Mouse (Mus musculus): ENCODE data around the gene Slc51a. TPM values are rescaled to one million over a fixed set of nuclear protein-coding genes. Genes with fewer than 3 reads are reported as not detected.

Slc51a gene
- polyA plus RNA-seq, 1 experiment, result not detected

GRCm38 (mm10) chr16:32511338-32511734 lies 23.7 kb upstream of the Slc51a start:
- H3K4me1 ChIP-seq (ENCODE audit: control insufficient read depth, insufficient read depth, low read length), result peaks cover 16% of the 10 kb centered on the region
- peak overlapping the region; percentile 90 for H3K27ac ChIP-seq (ENCODE audit: insufficient read depth, low read length)
- no peaks in the 10 kb centered on the region for H3K36me3 ChIP-seq (ENCODE audit: control insufficient read depth, insufficient read depth, low read length, poor library complexity, severe bottlenecking)

GRCm38 (mm10) chr16:32510399-32511337 lies 23.0 kb upstream of the Slc51a start:
- H3K9me3 ChIP-seq (replicated peaks; ENCODE audit: control insufficient read depth, insufficient read depth, low read length, poor library complexity, severe bottlenecking), result no peaks in the 10 kb centered on the region
- TF ChIP-seq POLR2A (IDR thresholded peaks at IDR 0.05; ENCODE audit: insufficient read depth, low read length) (no peak), CTCF (IDR thresholded peaks at IDR 0.05; ENCODE audit: low read depth, low read length) (no peak), EP300 (IDR thresholded peaks at IDR 0.05; ENCODE audit: insufficient read depth, low read depth, low read length) (peak; percentile 77)
- peak overlapping the region; percentile 8 for H3K4me3 ChIP-seq (ENCODE audit: low read depth, low read length)
- peaks cover 16% of the 10 kb centered on the region for H3K4me1 ChIP-seq (ENCODE audit: control insufficient read depth, insufficient read depth, low read length)
- no peaks in the 10 kb centered on the region for H3K27me3 ChIP-seq (ENCODE audit: control insufficient read depth, insufficient read depth, low read length, poor library complexity, severe bottlenecking)
- no peaks in the 10 kb centered on the region for H3K36me3 ChIP-seq (ENCODE audit: control insufficient read depth, insufficient read depth, low read length, poor library complexity, severe bottlenecking)
- peak overlapping the region; percentile 2; the same call in 1 of the 2 replicates for H3K9ac ChIP-seq (ENCODE audit: low read depth, poor library complexity, severe bottlenecking)
- H3K27ac ChIP-seq (ENCODE audit: insufficient read depth, low read length), result peak overlapping the region; percentile 90

More at GRCm38 (mm10) chr16:32511338-32511734, 23.7 kb upstream of the Slc51a start:
- Histone ChIP-seq H3K9me3 (replicated peaks; ENCODE audit: control insufficient read depth, insufficient read depth, low read length, poor library complexity, severe bottlenecking) (no peaks in the 10 kb centered on the region), H3K27me3 (ENCODE audit: control insufficient read depth, insufficient read depth, low read length, poor library complexity, severe bottlenecking) (no peaks in the 10 kb centered on the region), H3K4me3 (ENCODE audit: low read depth, low read length) (no peak overlapping the region), H3K9ac (ENCODE audit: low read depth, poor library complexity, severe bottlenecking) (no peak overlapping the region)
- TF ChIP-seq EP300 (IDR thresholded peaks at IDR 0.05; ENCODE audit: insufficient read depth, low read depth, low read length) (no peak; the same call in 1 of the 2 replicates), POLR2A (IDR thresholded peaks at IDR 0.05; ENCODE audit: insufficient read depth, low read length) (no peak), CTCF (IDR thresholded peaks at IDR 0.05; ENCODE audit: low read depth, low read length) (no peak)

GRCm38 (mm10) chr16:32509066-32509942 lies 21.6 kb upstream of the Slc51a start:
- H3K9ac ChIP-seq (ENCODE audit: low read depth, poor library complexity, severe bottlenecking), result no peak overlapping the region

GRCm38 (mm10) chr16:32508506-32509065 lies 20.9 kb upstream of the Slc51a start:
- Histone ChIP-seq H3K9me3 (replicated peaks; ENCODE audit: control insufficient read depth, insufficient read depth, low read length, poor library complexity, severe bottlenecking) (no peaks in the 10 kb centered on the region), H3K9ac (ENCODE audit: low read depth, poor library complexity, severe bottlenecking) (no peak overlapping the region), H3K4me3 (ENCODE audit: low read depth, low read length) (no peak overlapping the region), H3K27ac (ENCODE audit: insufficient read depth, low read length) (0 out of 2 replicates have a peak overlapping the region, but pooled peaks have one; percentile 2), H3K27me3 (ENCODE audit: control insufficient read depth, insufficient read depth, low read length, poor library complexity, severe bottlenecking) (no peaks in the 10 kb centered on the region), H3K36me3 (ENCODE audit: control insufficient read depth, insufficient read depth, low read length, poor library complexity, severe bottlenecking) (no peaks in the 10 kb centered on the region), H3K4me1 (ENCODE audit: control insufficient read depth, insufficient read depth, low read length) (peaks cover 16% of the 10 kb centered on the region)
- TF ChIP-seq POLR2A (IDR thresholded peaks at IDR 0.05; ENCODE audit: insufficient read depth, low read length) (no peak), EP300 (IDR thresholded peaks at IDR 0.05; ENCODE audit: insufficient read depth, low read depth, low read length) (no peak), CTCF (IDR thresholded peaks at IDR 0.05; ENCODE audit: low read depth, low read length) (no peak)

More at GRCm38 (mm10) chr16:32509066-32509942, 21.6 kb upstream of the Slc51a start:
- Histone ChIP-seq H3K27me3 (ENCODE audit: control insufficient read depth, insufficient read depth, low read length, poor library complexity, severe bottlenecking) (no peaks in the 10 kb centered on the region), H3K27ac (ENCODE audit: insufficient read depth, low read length) (0 out of 2 replicates have a peak overlapping the region, but pooled peaks have one; percentile 88), H3K4me1 (ENCODE audit: control insufficient read depth, insufficient read depth, low read length) (peaks cover 16% of the 10 kb centered on the region), H3K9me3 (replicated peaks; ENCODE audit: control insufficient read depth, insufficient read depth, low read length, poor library complexity, severe bottlenecking) (no peaks in the 10 kb centered on the region), H3K4me3 (ENCODE audit: low read depth, low read length) (no peak overlapping the region), H3K36me3 (ENCODE audit: control insufficient read depth, insufficient read depth, low read length, poor library complexity, severe bottlenecking) (no peaks in the 10 kb centered on the region)
- no peak for TF ChIP-seq CTCF (IDR thresholded peaks at IDR 0.05; ENCODE audit: low read depth, low read length)
- no peak for TF ChIP-seq EP300 (IDR thresholded peaks at IDR 0.05; ENCODE audit: insufficient read depth, low read depth, low read length)
- TF ChIP-seq POLR2A (IDR thresholded peaks at IDR 0.05; ENCODE audit: insufficient read depth, low read length), result no peak

- H3K27ac ChIP-seq (ENCODE audit: insufficient read depth, low read length), result 0 out of 2 replicates have a peak overlapping the region, but pooled peaks have one; percentile 2
- H3K9ac ChIP-seq (ENCODE audit: low read depth, poor library complexity, severe bottlenecking), result no peak overlapping the region
- no peaks in the 10 kb centered on the region for H3K36me3 ChIP-seq (ENCODE audit: control insufficient read depth, insufficient read depth, low read length, poor library complexity, severe bottlenecking)
- H3K27me3 ChIP-seq (ENCODE audit: control insufficient read depth, insufficient read depth, low read length, poor library complexity, severe bottlenecking), result no peaks in the 10 kb centered on the region
- peaks cover 16% of the 10 kb centered on the region for H3K4me1 ChIP-seq (ENCODE audit: control insufficient read depth, insufficient read depth, low read length)
- TF ChIP-seq EP300 (IDR thresholded peaks at IDR 0.05; ENCODE audit: insufficient read depth, low read depth, low read length) (no peak), CTCF (IDR thresholded peaks at IDR 0.05; ENCODE audit: low read depth, low read length) (no peak), POLR2A (IDR thresholded peaks at IDR 0.05; ENCODE audit: insufficient read depth, low read length) (no peak)
- H3K9me3 ChIP-seq (replicated peaks; ENCODE audit: control insufficient read depth, insufficient read depth, low read length, poor library complexity, severe bottlenecking), result no peaks in the 10 kb centered on the region
- H3K4me3 ChIP-seq (ENCODE audit: low read depth, low read length), result no peak overlapping the region
Observed at GRCm38 (mm10) chr16:32508035-32508434, 20.4 kb upstream of the Slc51a start.

Measured in ES-Bruce4 (cell line).